Mouse (Mus musculus): ENCODE measurements around the gene Eif1ad. TPM values are rescaled to one million over a fixed set of nuclear protein-coding genes. Genes with fewer than 3 reads are reported as not detected.
"Not testable (repeated sequence)": the region's sequence is repeated elsewhere in the genome, so short reads cannot be mapped to it uniquely, and the experiment has no call there.

The Eif1ad gene
- total and polyA plus RNA-seq, 3 experiments: 38.5 to 96.0 (median 55.0) TPM

DNA sequence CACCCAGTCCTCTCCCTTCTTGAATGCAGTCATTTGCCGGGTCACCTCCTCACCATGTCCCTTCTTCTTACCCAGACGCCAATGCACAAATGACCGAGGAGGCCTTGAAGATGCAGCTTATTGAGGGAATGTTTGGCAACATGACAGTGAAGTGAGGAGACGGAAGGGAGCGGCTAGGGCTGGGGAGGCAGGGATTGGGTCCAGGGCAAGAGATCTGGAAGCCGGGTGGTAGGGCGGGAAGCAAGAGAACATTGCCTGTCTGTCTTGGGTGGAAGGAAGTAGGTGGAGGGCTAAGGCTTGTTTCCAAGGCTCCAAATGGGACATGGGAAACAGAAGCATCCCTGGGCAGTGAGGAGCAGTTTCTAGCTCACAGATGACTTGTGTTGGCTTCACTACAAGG is 25.2 kb upstream of the Eif1ad start:
- Histone ChIP-seq H3K36me3 (replicated peaks) (no peaks in the 10 kb centered on the region), H3K4me1 (ENCODE audit: insufficient read depth, low read depth, low read length) (no peaks in the 10 kb centered on the region), H3K27me3 (ENCODE audit: insufficient read depth, low read length) (peaks cover 26% of the 10 kb centered on the region), H3K4me3 (ENCODE audit: low read depth, low read length) (no peak overlapping the region), H3K9me3 (replicated peaks) (no peaks in the 10 kb centered on the region)
- TF ChIP-seq GATA2 (IDR thresholded peaks at IDR 0.05; ENCODE audit: borderline replicate concordance, low read depth, low read length): no peak
- TF ChIP-seq GATA1 (IDR thresholded peaks at IDR 0.05; ENCODE audit: borderline replicate concordance, low read length): no peak
- no peak for TF ChIP-seq CTCF (IDR thresholded peaks at IDR 0.05; ENCODE audit: low read depth, low read length)
- no peak for TF ChIP-seq POLR2AphosphoS5 (IDR thresholded peaks at IDR 0.05; ENCODE audit: insufficient replicate concordance, low read depth, low read length)
- TF ChIP-seq TAL1 (conservative IDR thresholded peaks at IDR 0.05; ENCODE audit: low read depth, low read length): no peak
- no peak for ATAC-seq (ENCODE audit: extremely low read depth, insufficient number of reproducible peaks, low FRiP score, poor library complexity, severe bottlenecking)
- DNase-seq (ENCODE audit: low spot score): no peak

DNA sequence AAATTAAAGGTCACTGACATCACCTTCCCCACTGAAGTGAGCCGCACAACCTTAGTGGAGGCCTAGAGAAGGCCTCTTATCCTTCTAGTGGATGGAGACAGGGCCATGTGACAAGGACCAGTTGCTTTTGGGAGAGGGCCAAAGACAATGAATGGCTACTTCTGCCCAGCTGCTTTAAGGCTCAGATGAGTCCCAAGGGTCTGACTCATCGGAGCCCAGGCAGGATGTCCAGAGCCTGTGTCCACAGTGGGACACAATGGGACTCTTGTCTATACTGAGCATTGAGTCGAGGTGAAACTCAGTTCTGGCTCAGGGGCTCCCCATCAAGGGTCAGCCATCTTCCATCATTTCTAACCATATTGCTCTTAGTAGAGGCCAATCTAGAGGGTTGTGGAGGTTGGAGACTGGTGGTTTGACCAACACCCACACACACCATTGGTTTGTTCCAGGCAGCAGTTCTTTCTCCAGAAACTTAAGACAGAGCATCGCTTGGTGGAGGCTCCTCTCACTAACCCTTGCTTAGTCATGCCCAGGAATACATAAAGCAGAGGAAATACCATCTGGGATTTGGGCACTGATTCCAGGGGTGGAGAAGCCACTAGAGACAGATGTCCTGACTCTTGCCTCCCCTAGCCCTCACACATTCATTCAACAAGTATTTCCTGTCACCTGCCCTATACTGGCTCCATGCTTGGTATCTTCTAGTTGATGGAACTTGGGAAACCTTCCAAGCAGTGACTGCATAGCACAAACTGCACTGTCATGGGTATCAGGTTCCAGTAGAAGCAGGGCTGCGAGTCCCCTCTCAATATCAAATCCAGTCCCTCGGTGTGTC is 21.0 kb upstream of the Eif1ad start:
- ATAC-seq (ENCODE audit: extremely low read depth, insufficient number of reproducible peaks, low FRiP score, poor library complexity, severe bottlenecking) (no peak), DNase-seq (ENCODE audit: low spot score) (no peak)
- Histone ChIP-seq H3K9me3 (replicated peaks) (no peaks in the 10 kb centered on the region), H3K4me3 (ENCODE audit: low read depth, low read length) (no peak overlapping the region), H3K4me1 (ENCODE audit: insufficient read depth, low read depth, low read length) (peaks cover 4% of the 10 kb centered on the region; the same call in 1 of the 2 replicates), H3K27me3 (ENCODE audit: insufficient read depth, low read length) (peaks cover 57% of the 10 kb centered on the region), H3K36me3 (replicated peaks) (no peaks in the 10 kb centered on the region)
- TF ChIP-seq POLR2AphosphoS5 (IDR thresholded peaks at IDR 0.05; ENCODE audit: insufficient replicate concordance, low read depth, low read length): no peak
- TF ChIP-seq TAL1 (conservative IDR thresholded peaks at IDR 0.05; ENCODE audit: low read depth, low read length): no peak
- TF ChIP-seq GATA1 (IDR thresholded peaks at IDR 0.05; ENCODE audit: borderline replicate concordance, low read length): no peak
- no peak for TF ChIP-seq CTCF (IDR thresholded peaks at IDR 0.05; ENCODE audit: low read depth, low read length)
- no peak for TF ChIP-seq GATA2 (IDR thresholded peaks at IDR 0.05; ENCODE audit: borderline replicate concordance, low read depth, low read length)

DNA sequence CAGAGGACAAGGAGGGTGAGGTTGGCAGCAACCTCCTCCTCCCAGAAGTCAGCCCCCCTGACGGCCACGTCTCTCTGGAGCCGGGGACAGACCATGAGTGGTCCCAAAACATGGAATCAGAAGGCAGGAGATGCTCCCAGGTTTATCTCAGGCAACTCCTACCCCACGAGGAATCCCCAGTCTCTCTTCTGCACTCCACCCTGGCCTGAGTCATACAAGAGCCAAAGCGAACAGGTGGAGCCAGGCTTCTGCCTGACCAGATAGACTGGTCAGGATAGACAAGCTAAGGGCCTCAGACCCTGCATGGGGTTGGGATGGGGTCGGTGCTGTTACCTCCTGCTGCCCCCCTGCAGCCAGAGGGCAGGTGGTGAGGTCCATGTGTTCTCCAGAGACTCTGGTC is 18.5 kb upstream of the Eif1ad start:
- TF ChIP-seq TAL1 (conservative IDR thresholded peaks at IDR 0.05; ENCODE audit: low read depth, low read length) (no peak), POLR2AphosphoS5 (IDR thresholded peaks at IDR 0.05; ENCODE audit: insufficient replicate concordance, low read depth, low read length) (no peak), GATA1 (IDR thresholded peaks at IDR 0.05; ENCODE audit: borderline replicate concordance, low read length) (no peak), CTCF (IDR thresholded peaks at IDR 0.05; ENCODE audit: low read depth, low read length) (no peak), GATA2 (IDR thresholded peaks at IDR 0.05; ENCODE audit: borderline replicate concordance, low read depth, low read length) (no peak)
- ATAC-seq (ENCODE audit: extremely low read depth, insufficient number of reproducible peaks, low FRiP score, poor library complexity, severe bottlenecking) (no peak), DNase-seq (ENCODE audit: low spot score) (no peak)
- H3K36me3 ChIP-seq (replicated peaks): no peaks in the 10 kb centered on the region
- no peaks in the 10 kb centered on the region for H3K9me3 ChIP-seq (replicated peaks)
- H3K27me3 ChIP-seq (ENCODE audit: insufficient read depth, low read length): peaks cover 65% of the 10 kb centered on the region
- H3K4me1 ChIP-seq (ENCODE audit: insufficient read depth, low read depth, low read length): peaks cover 4% of the 10 kb centered on the region; the same call in 1 of the 2 replicates
- no peak overlapping the region for H3K4me3 ChIP-seq (ENCODE audit: low read depth, low read length)

DNA sequence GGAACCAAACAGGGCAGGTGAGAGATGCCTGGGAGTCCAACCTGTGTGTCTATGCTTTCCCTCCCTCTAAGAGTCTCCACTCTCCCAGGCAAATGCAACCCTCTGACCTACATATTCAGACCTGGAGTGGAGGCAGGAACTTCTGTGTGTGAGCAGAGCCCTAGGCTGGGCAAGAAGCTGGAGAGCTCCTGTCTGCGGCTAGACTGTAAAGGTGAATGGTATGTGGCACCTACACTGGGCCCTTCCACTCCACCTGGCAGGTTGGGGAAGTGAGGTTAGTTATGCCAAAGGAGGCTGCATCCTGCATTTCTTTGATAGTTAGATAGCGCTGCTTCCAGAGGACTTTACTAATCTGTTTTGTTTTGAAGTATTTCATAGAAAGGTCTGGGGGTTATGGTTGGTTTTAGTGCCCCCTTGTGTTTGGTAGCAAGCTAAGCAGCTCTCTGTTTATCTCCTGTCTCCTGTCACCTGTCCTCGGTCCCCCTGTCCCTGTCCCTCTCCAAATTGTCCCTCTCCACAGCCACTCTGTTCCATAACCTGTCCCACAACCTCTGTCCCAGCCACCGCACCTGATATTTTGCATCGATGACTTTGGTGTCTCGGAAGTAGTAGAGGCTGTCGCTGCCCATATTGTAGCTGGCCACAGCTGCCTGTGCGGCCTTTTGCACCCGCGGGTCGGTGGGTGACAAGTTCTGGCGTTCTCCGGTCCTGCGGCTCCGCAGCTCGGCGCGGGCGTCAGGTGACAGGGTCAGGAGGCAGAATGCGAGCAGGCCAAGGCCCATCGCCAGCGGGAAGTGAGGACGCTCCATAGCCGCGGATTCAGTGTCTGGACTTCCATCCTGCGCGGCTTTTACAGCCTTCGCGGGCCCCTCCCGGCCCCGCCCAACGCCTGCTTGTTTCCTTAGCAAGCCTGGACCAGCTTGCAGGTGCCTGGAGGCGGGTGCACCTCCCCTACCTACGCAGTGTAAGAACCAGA is 17.7 kb upstream of the Eif1ad start:
- DNase-seq (ENCODE audit: low spot score): peak; percentile 30
- H3K4me1 ChIP-seq (ENCODE audit: insufficient read depth, low read depth, low read length): peaks cover 4% of the 10 kb centered on the region; the same call in 1 of the 2 replicates
- ATAC-seq (ENCODE audit: extremely low read depth, insufficient number of reproducible peaks, low FRiP score, poor library complexity, severe bottlenecking): no peak
- no peak overlapping the region for H3K4me3 ChIP-seq (ENCODE audit: low read depth, low read length)
- TF ChIP-seq TAL1 (conservative IDR thresholded peaks at IDR 0.05; ENCODE audit: low read depth, low read length): no peak
- TF ChIP-seq CTCF (IDR thresholded peaks at IDR 0.05; ENCODE audit: low read depth, low read length): no peak
- TF ChIP-seq GATA1 (IDR thresholded peaks at IDR 0.05; ENCODE audit: borderline replicate concordance, low read length): no peak
- no peak for TF ChIP-seq POLR2AphosphoS5 (IDR thresholded peaks at IDR 0.05; ENCODE audit: insufficient replicate concordance, low read depth, low read length)
- no peak for TF ChIP-seq GATA2 (IDR thresholded peaks at IDR 0.05; ENCODE audit: borderline replicate concordance, low read depth, low read length)
- H3K36me3 ChIP-seq (replicated peaks): no peaks in the 10 kb centered on the region
- no peaks in the 10 kb centered on the region for H3K9me3 ChIP-seq (replicated peaks)
- peaks cover 70% of the 10 kb centered on the region for H3K27me3 ChIP-seq (ENCODE audit: insufficient read depth, low read length)

DNA sequence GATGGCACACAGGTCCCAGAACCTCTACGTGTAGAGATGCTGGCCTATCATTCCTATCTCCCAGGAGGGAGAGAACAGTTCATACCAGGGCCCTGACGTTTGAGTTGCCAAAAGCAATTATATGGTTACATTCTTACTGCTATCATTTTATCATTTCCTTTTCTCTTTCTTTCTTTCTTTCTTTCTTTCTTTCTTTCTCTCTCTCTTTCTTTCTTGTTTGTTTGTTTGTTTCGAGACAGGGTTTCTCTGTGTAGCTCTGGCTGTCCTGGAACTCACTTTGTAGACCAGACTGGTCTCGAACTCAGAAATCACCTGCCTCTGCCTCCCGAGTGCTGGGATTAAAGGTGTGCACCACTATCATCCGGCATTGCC is 17.1 kb upstream of the Eif1ad start, which contains the start of gene Cst6:
Gene Cst6, minus strand, starts transcription at position 73 of the 372 bp plus-strand sequence.
- not testable (repeated sequence) for DNase-seq (ENCODE audit: low spot score); ATAC-seq (ENCODE audit: extremely low read depth, insufficient number of reproducible peaks, low FRiP score, poor library complexity, severe bottlenecking); H3K9me3 ChIP-seq (replicated peaks); H3K4me1 ChIP-seq (ENCODE audit: insufficient read depth, low read depth, low read length); H3K36me3 ChIP-seq (replicated peaks); H3K4me3 ChIP-seq (ENCODE audit: low read depth, low read length)
- peaks cover 74% of the 10 kb centered on the region for H3K27me3 ChIP-seq (ENCODE audit: insufficient read depth, low read length)

DNA sequence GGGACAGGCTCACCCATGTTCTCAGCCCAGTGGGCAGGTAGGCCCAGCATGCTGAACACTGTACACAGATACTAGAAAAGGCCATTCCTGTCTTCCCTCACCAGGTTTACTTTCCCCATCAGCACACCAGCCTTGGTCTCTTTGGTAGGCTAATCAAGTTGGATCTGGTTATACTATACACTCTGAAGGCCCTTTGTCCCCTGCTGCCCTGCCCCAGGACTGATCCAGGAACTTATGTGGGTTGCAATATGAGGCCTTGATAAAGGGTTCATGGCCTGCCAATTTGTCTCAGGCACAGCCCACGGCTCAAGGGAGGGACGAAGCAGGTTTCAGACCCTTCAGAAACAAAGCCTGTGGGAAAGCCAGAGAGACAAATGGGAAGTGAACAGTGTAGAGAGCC is 12.9 kb upstream of the Eif1ad start:
- Histone ChIP-seq H3K4me3 (ENCODE audit: low read depth, low read length) (no peak overlapping the region), H3K9me3 (replicated peaks) (no peaks in the 10 kb centered on the region), H3K4me1 (ENCODE audit: insufficient read depth, low read depth, low read length) (peaks cover 13% of the 10 kb centered on the region; the same call in 1 of the 2 replicates), H3K27me3 (ENCODE audit: insufficient read depth, low read length) (peaks cover 41% of the 10 kb centered on the region), H3K36me3 (replicated peaks) (no peaks in the 10 kb centered on the region)
- TF ChIP-seq POLR2AphosphoS5 (IDR thresholded peaks at IDR 0.05; ENCODE audit: insufficient replicate concordance, low read depth, low read length) (no peak), GATA2 (IDR thresholded peaks at IDR 0.05; ENCODE audit: borderline replicate concordance, low read depth, low read length) (no peak), TAL1 (conservative IDR thresholded peaks at IDR 0.05; ENCODE audit: low read depth, low read length) (no peak), CTCF (IDR thresholded peaks at IDR 0.05; ENCODE audit: low read depth, low read length) (no peak), GATA1 (IDR thresholded peaks at IDR 0.05; ENCODE audit: borderline replicate concordance, low read length) (no peak)
- ATAC-seq (ENCODE audit: extremely low read depth, insufficient number of reproducible peaks, low FRiP score, poor library complexity, severe bottlenecking) (no peak), DNase-seq (ENCODE audit: low spot score) (no peak)
